Mouse (Mus musculus) ovary, adult 10 weeks (tissue): ENCODE results near the gene Zfp85. TPM values are rescaled to one million over a fixed set of nuclear protein-coding genes. Genes with fewer than 3 reads are reported as not detected.

Source experiments
- polyA plus RNA-seq: library from polyadenylated mRNA; stranded (reverse); fragments of 350-450 nt; fragmentation: Illumina TruSeq; extraction: RNeasy Lipid Tissue Mini Kit (QIAGEN cat#74804); gene quantifications from one replicate; pipeline ENCODE4 v1.2.3, GENCODE M21; 2014

The Zfp85 gene
- 36.7 TPM for polyA plus RNA-seq

DNA sequence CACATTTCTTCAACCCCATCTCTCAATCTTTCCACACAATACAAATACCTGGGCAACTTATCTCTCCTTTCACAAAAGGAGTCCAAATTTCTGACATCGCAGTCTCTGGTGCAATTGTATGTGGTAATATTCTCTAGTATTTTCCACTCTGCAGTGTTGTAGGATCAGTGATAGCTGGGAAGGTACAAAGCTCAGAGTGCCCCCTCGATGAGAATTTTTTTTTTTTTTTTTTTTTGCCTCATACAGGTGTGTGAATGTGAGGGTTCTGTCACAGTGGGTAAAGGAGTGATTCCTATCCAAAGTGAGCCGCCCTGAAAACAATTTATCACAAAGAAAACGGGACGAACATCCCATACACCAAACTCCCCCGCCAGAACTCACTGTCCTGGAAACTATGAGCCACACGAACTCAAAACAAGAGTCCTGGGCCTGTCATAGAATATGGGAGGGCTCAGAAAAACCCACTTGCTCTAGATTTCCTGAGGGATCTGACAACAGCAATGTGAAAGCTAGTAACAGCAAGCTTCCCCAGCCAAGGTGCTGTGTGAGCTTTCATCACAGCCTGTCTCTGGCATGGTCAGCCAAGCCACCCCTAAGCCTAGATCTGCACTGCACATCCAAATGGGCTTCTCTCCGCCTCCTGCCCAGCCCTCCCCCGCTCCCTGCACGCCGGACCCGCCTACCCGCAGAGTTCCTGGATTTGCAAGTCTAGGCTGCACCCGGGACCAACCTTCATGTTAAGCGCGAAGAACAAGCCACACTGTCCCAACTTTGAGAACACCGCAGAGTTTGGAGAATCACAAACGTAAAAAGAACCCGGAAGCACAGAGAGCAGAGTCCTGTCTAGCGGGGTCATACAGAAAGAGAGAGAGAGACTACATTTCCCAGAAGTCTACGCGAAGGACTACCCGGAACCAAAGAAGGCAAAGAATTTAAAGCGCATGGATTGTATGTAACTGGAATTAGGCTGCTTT is at the start of gene Zfp85:
Gene Zfp85, minus strand, starts transcription at position 896 of the 974 bp plus-strand sequence.

GRCm38 (mm10) chr13:67779265-67780221 is 24.5 kb upstream of the Zfp85 start, which contains the start of gene Zfp493:
Gene Zfp493 (plus strand): TSS chr13:67779693.

GRCm38 (mm10) chr13:67728641-67729318 is 26.2 kb downstream of the Zfp85 start, which contains the start of gene Zfp65:
Gene Zfp65 (minus strand): TSS chr13:67729173.

Other genes with a start within 250 kb of the Zfp85 start
- gene Gm26965, start 229.1 kb downstream of the Zfp85 start, polyA plus RNA-seq, result not detected
- 47.2 TPM for gene Zfp87, start 229.1 kb downstream of the Zfp85 start, polyA plus RNA-seq
- 57.5 TPM for gene Zfp748, start 201.4 kb downstream of the Zfp85 start, polyA plus RNA-seq
- 61.4 TPM for gene Zfp729b, start 145.5 kb downstream of the Zfp85 start, polyA plus RNA-seq
- 9.3 TPM for gene Gm49345, start 117.5 kb downstream of the Zfp85 start, polyA plus RNA-seq
- 57.0 TPM for gene Zfp729a, start 117.4 kb downstream of the Zfp85 start, polyA plus RNA-seq
- 33.6 TPM for gene Zfp738, start 68.2 kb downstream of the Zfp85 start, polyA plus RNA-seq
- 87.1 TPM for gene Zfp65, start 26.1 kb downstream of the Zfp85 start, polyA plus RNA-seq
- gene Zfp493, start 24.5 kb upstream of the Zfp85 start, polyA plus RNA-seq, result 13.6 TPM
- 42.4 TPM for gene Zfp273, start 58.5 kb upstream of the Zfp85 start, polyA plus RNA-seq
- gene Gm10037, start 75.9 kb upstream of the Zfp85 start, polyA plus RNA-seq, result not detected
- gene BC048507, start 108.1 kb upstream of the Zfp85 start, polyA plus RNA-seq, result not detected